Mouse (Mus musculus): ENCODE results near the gene Sergef. TPM values are rescaled to one million over a fixed set of nuclear protein-coding genes. Genes with fewer than 3 reads are reported as not detected.

Sergef gene
- total RNA-seq, 1 experiment = 5.4 TPM

- H3K36me3 ChIP-seq (ENCODE audit: control insufficient read depth, insufficient read depth, low read length, poor library complexity, severe bottlenecking) = no peaks in the 10 kb centered on the region
- no peaks in the 10 kb centered on the region for H3K4me1 ChIP-seq (ENCODE audit: control insufficient read depth in 2 of 2, insufficient read depth in 2 of 2, low read length in 2 of 2, poor library complexity in 1 of 2)
- in situ Hi-C loops (cut with MboI; ENCODE audit: low sequenced_read_pairs in 2 of 2, unreplicated experiment in 2 of 2) = loop anchor here (10.0 to 25.0 kb wide), 2 partner anchors 164 to 206 kb away; no protein-coding TSS in a partner anchor
- TF ChIP-seq ZC3H11A (IDR thresholded peaks at IDR 0.05; ENCODE audit: borderline replicate concordance, low read depth, low read length) = no peak
- no peak for TF ChIP-seq MAFK (IDR thresholded peaks at IDR 0.05; ENCODE audit: insufficient read depth, low read depth, low read length)
- H3K27ac ChIP-seq (ENCODE audit: insufficient read depth, low read depth, low read length, poor library complexity, severe bottlenecking) = no peak overlapping the region
- no peak overlapping the region for H3K4me3 ChIP-seq (ENCODE audit: insufficient read depth in 1 of 2, low read depth in 1 of 2, low read length in 2 of 2, poor library complexity in 1 of 2, severe bottlenecking in 1 of 2)
- no peaks in the 10 kb centered on the region for H3K9me3 ChIP-seq (ENCODE audit: control insufficient read depth, insufficient read depth, low read depth, low read length)
- H3K9ac ChIP-seq (ENCODE audit: insufficient read depth, low read depth, low read length, poor library complexity, severe bottlenecking) = no peak overlapping the region
- no peak for DNase-seq (ENCODE audit: low read depth, low spot score)
Observed at GRCm38 (mm10) chr7:46398612-46399011, 241.0 kb downstream of the Sergef start.

GRCm38 (mm10) chr7:46397732-46398333 lies 241.8 kb downstream of the Sergef start:
- no peak for DNase-seq (ENCODE audit: low read depth, low spot score)
- in situ Hi-C loops (cut with MboI; ENCODE audit: low sequenced_read_pairs in 2 of 2, unreplicated experiment in 2 of 2) = loop anchor here (10.0 to 25.0 kb wide), 2 partner anchors 164 to 207 kb away; no protein-coding TSS in a partner anchor
- Histone ChIP-seq H3K4me3 (ENCODE audit: insufficient read depth in 1 of 2, low read depth in 1 of 2, low read length in 2 of 2, poor library complexity in 1 of 2, severe bottlenecking in 1 of 2) (peak overlapping the region; percentile 39 to 68; a peak in 2 of 4 replicates), H3K9ac (ENCODE audit: insufficient read depth, low read depth, low read length, poor library complexity, severe bottlenecking) (no peak overlapping the region; the same call in 1 of the 2 replicates), H3K27ac (ENCODE audit: insufficient read depth, low read depth, low read length, poor library complexity, severe bottlenecking) (no peak overlapping the region), H3K36me3 (ENCODE audit: control insufficient read depth, insufficient read depth, low read length, poor library complexity, severe bottlenecking) (no peaks in the 10 kb centered on the region), H3K9me3 (ENCODE audit: control insufficient read depth, insufficient read depth, low read depth, low read length) (no peaks in the 10 kb centered on the region), H3K4me1 (ENCODE audit: control insufficient read depth in 2 of 2, insufficient read depth in 2 of 2, low read length in 2 of 2, poor library complexity in 1 of 2) (no peaks in the 10 kb centered on the region)
- TF ChIP-seq MAFK (IDR thresholded peaks at IDR 0.05; ENCODE audit: insufficient read depth, low read depth, low read length) (no peak), CHD2 (IDR thresholded peaks at IDR 0.05; ENCODE audit: low read depth, low read length) (no peak)

- in situ Hi-C loops (cut with MboI; ENCODE audit: low sequenced_read_pairs in 2 of 2, unreplicated experiment in 2 of 2) = loop anchor here (10.0 to 25.0 kb wide), 2 partner anchors 165 to 208 kb away; no protein-coding TSS in a partner anchor
- no peaks in the 10 kb centered on the region for H3K36me3 ChIP-seq (ENCODE audit: control insufficient read depth, insufficient read depth, low read length, poor library complexity, severe bottlenecking)
- peak overlapping the region; percentile 68 for H3K4me3 ChIP-seq (ENCODE audit: insufficient read depth in 1 of 2, low read depth in 1 of 2, low read length in 2 of 2, poor library complexity in 1 of 2, severe bottlenecking in 1 of 2)
- H3K9me3 ChIP-seq (ENCODE audit: control insufficient read depth, insufficient read depth, low read depth, low read length) = no peaks in the 10 kb centered on the region
- no peak overlapping the region for H3K27ac ChIP-seq (ENCODE audit: insufficient read depth, low read depth, low read length, poor library complexity, severe bottlenecking)
- H3K4me1 ChIP-seq (ENCODE audit: control insufficient read depth in 2 of 2, insufficient read depth in 2 of 2, low read length in 2 of 2, poor library complexity in 1 of 2) = no peaks in the 10 kb centered on the region
- H3K9ac ChIP-seq (ENCODE audit: insufficient read depth, low read depth, low read length, poor library complexity, severe bottlenecking) = no peak overlapping the region
- no peak for TF ChIP-seq HCFC1 (IDR thresholded peaks at IDR 0.05; ENCODE audit: borderline replicate concordance, insufficient read depth, low read length)
- no peak for TF ChIP-seq MAFK (IDR thresholded peaks at IDR 0.05; ENCODE audit: insufficient read depth, low read depth, low read length)
- TF ChIP-seq ZNF384 (IDR thresholded peaks at IDR 0.05; ENCODE audit: low read depth, low read length) = no peak
- TF ChIP-seq CHD2 (IDR thresholded peaks at IDR 0.05; ENCODE audit: low read depth, low read length) = no peak
- TF ChIP-seq ZC3H11A (IDR thresholded peaks at IDR 0.05; ENCODE audit: borderline replicate concordance, low read depth, low read length) = no peak
- no peak for DNase-seq (ENCODE audit: low read depth, low spot score)
Observed at GRCm38 (mm10) chr7:46396928-46397731, 242.5 kb downstream of the Sergef start.

GRCm38 (mm10) chr7:46396231-46396927 lies 243.2 kb downstream of the Sergef start, which contains the start of gene Kcnc1:
Kcnc1 (plus strand) TSS chr7:46396497.
- TF ChIP-seq ZC3H11A (IDR thresholded peaks at IDR 0.05; ENCODE audit: borderline replicate concordance, low read depth, low read length) = no peak
- TF ChIP-seq MAFK (IDR thresholded peaks at IDR 0.05; ENCODE audit: insufficient read depth, low read depth, low read length) = no peak
- TF ChIP-seq CHD2 (IDR thresholded peaks at IDR 0.05; ENCODE audit: low read depth, low read length) = no peak
- no peak for TF ChIP-seq ZNF384 (IDR thresholded peaks at IDR 0.05; ENCODE audit: low read depth, low read length)
- TF ChIP-seq HCFC1 (IDR thresholded peaks at IDR 0.05; ENCODE audit: borderline replicate concordance, insufficient read depth, low read length) = no peak
- Histone ChIP-seq H3K4me3 (ENCODE audit: insufficient read depth in 1 of 2, low read depth in 1 of 2, low read length in 2 of 2, poor library complexity in 1 of 2, severe bottlenecking in 1 of 2) (peak within 1 kb of the TSS; percentile 68), H3K9ac (ENCODE audit: insufficient read depth, low read depth, low read length, poor library complexity, severe bottlenecking) (peak within 1 kb of the TSS; percentile 9; the same call in 1 of the 2 replicates), H3K4me1 (ENCODE audit: control insufficient read depth in 2 of 2, insufficient read depth in 2 of 2, low read length in 2 of 2, poor library complexity in 1 of 2) (no peaks in the 10 kb centered on the region), H3K36me3 (ENCODE audit: control insufficient read depth, insufficient read depth, low read length, poor library complexity, severe bottlenecking) (no peaks in the 10 kb centered on the region), H3K9me3 (ENCODE audit: control insufficient read depth, insufficient read depth, low read depth, low read length) (no peaks in the 10 kb centered on the region), H3K27ac (ENCODE audit: insufficient read depth, low read depth, low read length, poor library complexity, severe bottlenecking) (no peak within 1 kb of the TSS)
- peak; percentile 60 for DNase-seq (ENCODE audit: low read depth, low spot score)
- in situ Hi-C loops (cut with MboI; ENCODE audit: low sequenced_read_pairs in 2 of 2, unreplicated experiment in 2 of 2) = loop anchor here (10.0 to 25.0 kb wide), 2 partner anchors 166 to 208 kb away; no protein-coding TSS in a partner anchor

Data from ES-E14 (cell line).